Mouse (Mus musculus): ENCODE measurements around the gene Myh14. TPM values are rescaled to one million over a fixed set of nuclear protein-coding genes. Genes with fewer than 3 reads are reported as not detected.

Gene Myh14
- total and polyA plus RNA-seq, 3 experiments, result 0.09 to 1.5 (median 0.60) TPM

DNA sequence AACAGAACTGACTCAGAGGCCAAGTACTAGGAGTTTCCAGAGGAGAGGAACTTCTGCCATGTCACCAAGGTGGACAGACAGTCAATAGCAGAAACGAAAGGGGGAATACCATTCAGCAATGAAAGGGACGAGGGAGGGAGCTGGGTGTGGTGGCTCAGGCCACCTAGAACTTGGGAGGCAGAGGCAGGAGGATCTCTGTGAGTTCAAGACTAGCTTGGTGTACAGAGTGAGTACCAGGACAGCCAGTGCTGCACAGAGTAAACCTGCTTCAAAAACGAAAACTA, 46.2 kb downstream of the Myh14 start:
- in situ Hi-C loops (cut with MboI; ENCODE audit: low pct_ligation_motif_present, low pct_unique_long_range_greater_than_20kb, low sequenced_read_pairs), result no loop called here

DNA sequence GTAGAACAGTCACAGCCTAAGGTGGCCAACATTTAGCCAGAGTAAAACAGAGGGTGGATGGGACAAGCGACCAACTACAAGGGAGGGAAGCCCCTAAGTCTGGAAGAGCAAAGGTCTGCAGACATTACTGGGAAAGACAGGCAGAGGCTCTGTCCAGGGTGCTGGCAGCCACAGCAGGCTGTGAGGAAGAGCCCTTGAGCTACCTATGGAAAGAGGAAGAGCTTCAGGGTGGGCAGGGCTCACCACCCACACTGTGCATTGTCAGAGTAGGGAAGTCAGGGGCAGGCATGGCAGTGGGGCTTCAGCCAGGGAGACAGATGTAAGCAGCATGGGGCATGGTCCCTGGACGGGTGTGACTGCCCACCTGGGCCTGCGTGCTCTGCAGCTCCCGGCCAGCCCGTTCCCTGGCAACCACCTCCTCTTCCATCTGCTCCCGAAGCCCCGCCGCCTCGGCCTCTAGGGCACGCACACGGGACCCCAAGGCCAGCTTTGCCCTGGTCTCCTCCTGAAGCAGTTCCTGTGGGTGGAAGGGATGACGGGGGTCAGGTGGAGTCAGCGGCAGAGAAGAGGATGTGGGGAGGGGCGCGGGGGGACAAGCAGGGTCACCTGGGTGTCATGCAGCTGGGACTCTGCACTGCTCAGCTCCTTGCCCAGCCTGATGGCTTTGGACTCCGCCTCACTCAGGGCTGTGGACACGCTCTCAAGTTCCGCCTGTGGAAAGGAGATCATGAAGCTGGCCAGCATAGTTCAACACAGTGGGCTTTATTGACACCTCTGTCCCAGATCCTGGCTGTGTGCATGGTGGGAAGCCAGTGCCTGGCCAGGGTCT, 46.7 kb downstream of the Myh14 start:
- dilution Hi-C loops (cut with MboI; ENCODE audit: extremely low pct_ligation_motif_present, extremely low pct_unique_long_range_greater_than_20kb, low sequenced_read_pairs), result no loop called here
- DNase-seq (ENCODE audit: extremely low read depth), result no peak
- H3K27ac ChIP-seq (ENCODE audit: insufficient read depth, low read depth), result no peak overlapping the region

More for the DNA sequence above, 46.2 kb downstream of the Myh14 start:
- H3K4me3 ChIP-seq (replicated peaks in 1 of 3; ENCODE audit: low read depth in 2 of 3, low read length in 2 of 3, poor library complexity in 1 of 3), result no peak overlapping the region
- dilution Hi-C loops (cut with MboI; ENCODE audit: extremely low pct_ligation_motif_present, extremely low pct_unique_long_range_greater_than_20kb, low sequenced_read_pairs), result no loop called here
- peaks cover 6 to 15% of the 10 kb centered on the region in 2 experiments for H3K4me1 ChIP-seq (ENCODE audit: control insufficient read depth in 1 of 2, insufficient read depth in 2 of 2)
- no peak for DNase-seq (ENCODE audit: extremely low read depth)
- H3K79me2 ChIP-seq (replicated peaks; ENCODE audit: control insufficient read depth, extremely low read depth, insufficient read depth, poor library complexity, severe bottlenecking), result no peaks in the 10 kb centered on the region
- no peak for TF ChIP-seq E2F4 (IDR thresholded peaks at IDR 0.05; ENCODE audit: insufficient replicate concordance, low read depth, low read length)
- no peak for TF ChIP-seq USF2 (conservative IDR thresholded peaks at IDR 0.05; ENCODE audit: low read depth, low read length)
- TF ChIP-seq ZKSCAN1 (IDR thresholded peaks at IDR 0.05; ENCODE audit: borderline replicate concordance, low read depth, low read length), result no peak
- TF ChIP-seq GABPA (IDR thresholded peaks at IDR 0.05; ENCODE audit: insufficient replicate concordance, low read depth, low read length), result no peak
- TF ChIP-seq ZC3H11A (IDR thresholded peaks at IDR 0.05; ENCODE audit: low read depth, low read length), result no peak
- no peak for TF ChIP-seq POLR2A (IDR thresholded peaks at IDR 0.05; ENCODE audit: low read depth, low read length)
- H3K36me3 ChIP-seq (replicated peaks in 1 of 2; ENCODE audit: control insufficient read depth in 1 of 2, insufficient read depth in 1 of 2, low read length in 1 of 2), result no peaks in the 10 kb centered on the region
- no peak overlapping the region for H3K9ac ChIP-seq (ENCODE audit: insufficient read depth, low read depth)
- H3K27me3 ChIP-seq (replicated peaks), result peaks cover 9% of the 10 kb centered on the region
- H3K9me3 ChIP-seq (replicated peaks; ENCODE audit: low read length), result peaks cover 11% of the 10 kb centered on the region
- no peak overlapping the region for H3K27ac ChIP-seq (ENCODE audit: insufficient read depth, low read depth)
- H3K4me2 ChIP-seq (ENCODE audit: insufficient read depth, low read depth, poor library complexity, severe bottlenecking), result no peak overlapping the region

More for the DNA sequence above, 46.7 kb downstream of the Myh14 start:
- Histone ChIP-seq H3K4me1 (ENCODE audit: control insufficient read depth in 1 of 2, insufficient read depth in 2 of 2) (peaks cover 6 to 15% of the 10 kb centered on the region in 2 experiments), H3K9me3 (replicated peaks; ENCODE audit: low read length) (peaks cover 14% of the 10 kb centered on the region), H3K36me3 (replicated peaks in 1 of 2; ENCODE audit: control insufficient read depth in 1 of 2, insufficient read depth in 1 of 2, low read length in 1 of 2) (no peaks in the 10 kb centered on the region), H3K27me3 (replicated peaks) (peaks cover 9% of the 10 kb centered on the region), H3K4me3 (replicated peaks in 1 of 3; ENCODE audit: low read depth in 2 of 3, low read length in 2 of 3, poor library complexity in 1 of 3) (no peak overlapping the region), H3K9ac (ENCODE audit: insufficient read depth, low read depth) (no peak overlapping the region), H3K79me2 (replicated peaks; ENCODE audit: control insufficient read depth, extremely low read depth, insufficient read depth, poor library complexity, severe bottlenecking) (no peaks in the 10 kb centered on the region), H3K4me2 (ENCODE audit: insufficient read depth, low read depth, poor library complexity, severe bottlenecking) (no peak overlapping the region)
- TF ChIP-seq RCOR1 (conservative IDR thresholded peaks at IDR 0.05; ENCODE audit: low read depth, low read length) (no peak), E2F4 (IDR thresholded peaks at IDR 0.05; ENCODE audit: insufficient replicate concordance, low read depth, low read length) (no peak), NELFE (IDR thresholded peaks at IDR 0.05; ENCODE audit: low read depth, low read length) (no peak), SIN3A (IDR thresholded peaks at IDR 0.05; ENCODE audit: low read length) (no peak; the same call in 1 of the 2 replicates), TBP (conservative IDR thresholded peaks at IDR 0.05; ENCODE audit: low read depth, low read length) (no peak), MAX (IDR thresholded peaks at IDR 0.05; ENCODE audit: low read length) (no peak), GABPA (IDR thresholded peaks at IDR 0.05; ENCODE audit: insufficient replicate concordance, low read depth, low read length) (no peak), POLR2AphosphoS2 (IDR thresholded peaks at IDR 0.05; ENCODE audit: low read depth, low read length) (no peak), NRF1 (IDR thresholded peaks at IDR 0.05; ENCODE audit: low read depth, low read length) (no peak), USF2 (conservative IDR thresholded peaks at IDR 0.05; ENCODE audit: low read depth, low read length) (no peak), UBTF (IDR thresholded peaks at IDR 0.05; ENCODE audit: low read depth, low read length) (no peak), MEF2A (IDR thresholded peaks at IDR 0.05; ENCODE audit: borderline replicate concordance, low read depth, low read length) (no peak), RAD21 (IDR thresholded peaks at IDR 0.05; ENCODE audit: low read depth, low read length) (no peak), ETS1 (conservative IDR thresholded peaks at IDR 0.05; ENCODE audit: low read depth, low read length) (no peak), USF1 (IDR thresholded peaks at IDR 0.05; ENCODE audit: low read depth, low read length) (no peak), POLR2A (IDR thresholded peaks at IDR 0.05; ENCODE audit: low read depth, low read length) (no peak), ZKSCAN1 (IDR thresholded peaks at IDR 0.05; ENCODE audit: borderline replicate concordance, low read depth, low read length) (no peak), MYC (IDR thresholded peaks at IDR 0.05; ENCODE audit: low read depth, low read length) (no peak)
- in situ Hi-C loops (cut with MboI; ENCODE audit: low pct_ligation_motif_present, low pct_unique_long_range_greater_than_20kb, low sequenced_read_pairs), result no loop called here

All from CH12.LX (cell line).